Mouse (Mus musculus): ENCODE measurements at regions not wholly inside any gene's neighbourhood (a gene's known extent, or its start where the extent isn't known, plus 50 kb on each side); places are given as distances from the start of the nearest gene placed in this dataset.
"Not testable (repeated sequence)": the region's sequence is repeated elsewhere in the genome, so short reads cannot be mapped to it uniquely, and the experiment has no call there.

DNA sequence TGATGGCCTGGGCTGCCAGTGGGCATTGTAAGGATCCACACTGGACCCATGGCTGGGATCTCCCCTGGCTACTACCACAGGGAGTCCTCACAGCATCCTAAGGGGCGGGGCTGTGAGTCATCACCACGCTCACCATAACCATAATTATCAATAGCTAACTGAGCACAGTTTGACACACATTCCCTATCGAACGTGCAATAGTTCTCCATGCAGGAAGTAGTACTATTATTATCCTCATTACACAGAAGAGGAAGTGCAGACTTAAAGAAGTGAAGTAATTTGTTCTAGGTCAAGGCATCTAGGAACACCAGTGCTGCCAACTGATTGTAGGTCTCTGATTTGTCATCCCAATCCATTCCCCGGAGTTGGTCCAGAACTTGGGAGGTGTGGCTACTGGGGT lies 84.1 kb upstream of the Trim2 start:
- no peak for DNase-seq (ENCODE audit: extremely low spot score in 1 of 2, low spot score in 2 of 2)
- intact Hi-C loops (cut with DNase I): no loop called here

DNA sequence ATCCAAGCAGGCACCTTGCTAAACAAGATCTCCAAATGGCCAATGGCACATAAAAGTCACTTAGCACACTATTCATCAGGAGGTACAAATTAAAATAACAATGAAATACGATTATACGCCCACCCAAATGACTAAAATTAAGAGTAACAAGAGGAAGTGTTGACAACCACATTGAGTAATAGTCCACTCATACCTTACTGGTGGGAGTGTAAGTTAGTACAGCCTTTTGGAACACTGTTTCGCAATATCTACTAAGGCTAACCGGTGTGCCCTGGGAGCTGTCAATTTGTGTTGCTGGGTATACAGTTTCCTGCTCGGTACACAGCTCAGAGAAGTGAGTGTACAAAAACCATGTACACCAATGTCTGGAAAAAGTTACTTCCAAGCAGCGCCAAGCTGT lies 81.8 kb upstream of the Trim2 start:
- DNase-seq (ENCODE audit: extremely low spot score in 1 of 2, low spot score in 2 of 2): no peak
- intact Hi-C loops (cut with DNase I): no loop called here

DNA sequence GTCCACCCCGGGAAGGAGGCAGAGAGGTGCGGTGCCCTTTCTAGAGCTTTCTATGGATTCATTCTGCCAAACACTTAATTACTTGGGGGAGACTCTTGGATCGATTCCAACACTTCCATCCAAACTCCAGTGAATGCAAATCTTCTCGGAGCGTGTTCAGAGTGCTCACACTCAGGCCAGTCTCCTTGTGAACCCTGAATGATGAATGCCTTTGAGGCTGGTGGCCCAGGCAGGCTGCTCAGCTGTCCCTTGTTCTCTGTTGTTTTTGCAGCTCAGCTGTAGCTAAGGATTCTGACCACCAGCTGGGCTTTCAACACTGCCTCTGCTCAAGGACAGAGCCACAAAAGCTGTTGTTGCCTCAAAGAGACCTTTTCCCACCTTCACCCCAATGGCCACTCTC lies 79.0 kb upstream of the Trim2 start:
- intact Hi-C loops (cut with DNase I): no loop called here
- peak in 1 of 2 experiments; percentile 32 for DNase-seq (ENCODE audit: extremely low spot score in 1 of 2, low spot score in 2 of 2)

DNA sequence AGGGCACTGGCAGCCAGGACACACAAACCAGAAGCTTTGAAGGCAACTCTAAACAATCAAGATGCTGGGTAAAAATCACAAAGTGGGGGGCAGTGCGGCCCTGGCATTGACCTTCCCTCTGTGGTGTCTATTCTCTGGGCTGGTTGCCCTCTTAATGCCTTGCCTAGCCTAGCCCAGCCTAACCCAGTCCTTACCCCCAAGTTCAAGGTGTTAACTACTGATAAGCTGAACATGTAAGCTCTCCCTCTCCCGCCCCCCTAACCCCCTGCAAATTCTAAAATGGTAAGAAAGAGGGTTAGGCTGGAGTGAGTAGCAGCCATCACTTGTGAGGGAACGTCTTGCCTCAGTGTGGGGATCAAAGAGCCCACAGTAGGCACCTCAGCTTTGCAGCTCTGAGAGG lies 76.9 kb upstream of the Trim2 start:
- DNase-seq (ENCODE audit: extremely low spot score in 1 of 2, low spot score in 2 of 2): no peak
- intact Hi-C loops (cut with DNase I): no loop called here

DNA sequence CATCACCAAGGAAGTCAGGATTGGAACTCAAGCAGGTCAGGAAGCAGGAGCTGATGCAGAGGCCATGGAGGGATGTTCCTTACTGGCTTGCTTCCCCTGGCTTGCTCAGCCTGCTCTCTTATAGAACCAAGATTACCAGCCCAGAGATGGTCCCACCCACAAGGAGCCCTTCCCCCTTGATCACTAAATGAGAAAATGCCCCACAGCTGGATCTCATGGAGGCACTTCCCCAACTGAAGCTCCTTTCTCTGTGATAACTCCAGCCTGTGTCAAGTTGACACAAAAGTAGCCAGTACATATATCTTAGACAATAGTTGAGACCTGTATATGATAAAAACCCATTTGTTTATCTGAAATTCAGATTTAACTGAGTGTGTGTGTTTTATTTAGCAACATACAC lies 76.4 kb upstream of the Trim2 start:
- DNase-seq (ENCODE audit: extremely low spot score in 1 of 2, low spot score in 2 of 2); intact Hi-C loops (cut with DNase I): not testable (repeated sequence)

DNA sequence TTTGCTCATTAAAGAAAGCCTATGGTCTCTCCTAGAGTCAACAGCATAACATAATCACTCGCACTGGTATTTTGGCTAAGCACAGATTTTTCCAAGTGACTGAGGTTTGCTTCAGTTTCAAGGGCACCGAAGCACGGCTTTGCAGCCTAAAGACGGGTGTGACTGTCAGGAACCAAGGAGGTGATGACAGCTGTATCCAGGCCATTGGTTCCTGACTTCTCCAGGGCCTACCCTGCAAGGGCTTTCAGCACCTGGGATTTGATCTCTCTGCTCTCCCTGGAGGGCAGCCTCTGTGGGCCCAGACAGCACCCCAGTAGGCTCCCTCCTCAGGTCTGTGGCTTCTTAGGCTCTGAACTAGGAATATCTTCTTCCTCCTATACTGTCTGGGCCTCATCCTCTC lies 75.3 kb upstream of the Trim2 start:
- DNase-seq (ENCODE audit: extremely low spot score in 1 of 2, low spot score in 2 of 2): no peak
- intact Hi-C loops (cut with DNase I): no loop called here

DNA sequence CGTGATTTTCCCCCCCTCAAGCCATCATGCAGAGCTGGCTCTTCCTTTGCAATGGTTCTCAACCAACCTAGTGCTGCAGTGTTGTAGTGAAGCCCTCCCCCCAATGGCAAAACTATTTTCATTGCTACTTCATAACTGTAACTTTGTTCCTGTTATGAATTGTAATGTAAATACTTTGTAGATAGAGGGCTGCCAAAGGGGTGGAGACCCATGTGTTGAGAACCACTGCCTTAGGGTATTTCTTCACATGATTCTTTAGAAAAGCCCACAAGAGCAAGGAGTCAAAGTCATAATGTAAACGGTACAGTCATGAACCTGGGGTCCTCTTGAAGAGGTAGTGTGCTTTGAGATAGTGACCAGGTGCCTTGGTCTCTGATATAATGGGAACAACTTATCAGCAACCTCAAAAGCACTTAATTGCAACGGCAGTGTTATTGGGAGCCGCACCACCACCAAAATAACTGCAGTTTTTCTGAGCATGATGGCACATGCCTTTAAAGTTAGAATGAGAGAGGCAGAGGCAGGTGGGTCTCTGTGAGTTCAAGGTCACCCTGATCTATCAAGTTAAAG lies 72.4 kb upstream of the Trim2 start:
- intact Hi-C loops (cut with DNase I): no loop called here
- DNase-seq (ENCODE audit: extremely low spot score in 1 of 2, low spot score in 2 of 2): no peak

DNA sequence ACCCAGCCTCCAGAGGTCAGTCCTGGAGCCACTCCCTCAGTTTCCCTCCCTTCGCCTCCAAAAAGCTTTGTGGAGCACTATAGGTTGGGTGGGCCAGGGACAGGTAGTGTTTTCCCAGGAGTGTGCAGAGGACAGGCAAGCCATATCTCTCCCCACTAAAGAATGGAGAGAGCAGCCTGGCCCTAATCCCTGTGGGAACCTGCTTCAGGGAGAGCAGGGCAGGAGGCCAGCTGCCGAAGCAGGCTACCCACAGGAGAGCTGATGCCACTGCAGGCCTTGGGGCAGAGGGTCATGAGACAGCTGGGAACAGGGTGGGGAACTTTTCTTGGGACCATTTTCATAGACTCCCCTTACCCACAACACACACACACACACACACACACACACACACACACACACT lies 69.8 kb upstream of the Trim2 start:
- intact Hi-C loops (cut with DNase I): no loop called here
- DNase-seq (ENCODE audit: extremely low spot score in 1 of 2, low spot score in 2 of 2): no peak

DNA sequence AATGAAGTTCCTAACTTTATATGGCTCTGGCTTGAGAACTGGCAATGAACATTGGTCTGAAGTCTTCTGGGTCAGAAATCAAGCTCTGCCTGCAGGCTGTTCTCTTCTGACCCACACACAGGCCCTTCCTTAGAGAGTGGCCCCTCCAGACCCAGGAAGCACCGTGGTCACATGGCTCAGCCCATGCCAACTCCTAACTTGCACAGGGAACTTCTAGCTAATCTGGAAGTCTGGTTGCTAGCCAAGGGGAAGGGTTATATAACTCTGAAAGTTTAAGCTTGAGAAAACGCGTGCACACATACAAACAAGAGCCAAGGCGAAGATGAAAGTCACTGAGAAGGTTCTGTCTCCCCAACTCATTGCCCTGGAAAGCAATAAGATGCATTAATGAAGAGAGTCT lies 69.2 kb upstream of the Trim2 start:
- DNase-seq (ENCODE audit: extremely low spot score in 1 of 2, low spot score in 2 of 2): no peak
- intact Hi-C loops (cut with DNase I): no loop called here

DNA sequence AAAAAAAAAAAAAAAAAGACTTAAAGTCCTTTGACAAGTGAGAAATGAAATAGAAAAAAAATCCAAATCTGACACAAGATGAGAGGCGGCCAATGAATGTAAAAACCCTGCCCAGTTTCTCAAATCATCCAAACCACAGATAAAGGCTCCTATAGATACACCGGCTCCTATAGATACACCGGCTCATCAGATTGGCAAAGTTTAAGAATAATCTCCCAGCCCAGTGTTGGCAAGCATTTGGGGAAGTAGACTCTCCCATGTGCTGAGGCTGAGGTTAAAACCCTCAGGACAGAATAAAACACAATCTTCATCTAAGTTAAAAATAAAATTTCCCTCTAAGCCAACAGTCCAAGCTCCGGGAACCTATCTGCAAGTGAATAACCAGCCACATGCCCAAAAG lies 65.2 kb upstream of the Trim2 start:
- intact Hi-C loops (cut with DNase I): no loop called here
- DNase-seq (ENCODE audit: extremely low spot score in 1 of 2, low spot score in 2 of 2): no peak

DNA sequence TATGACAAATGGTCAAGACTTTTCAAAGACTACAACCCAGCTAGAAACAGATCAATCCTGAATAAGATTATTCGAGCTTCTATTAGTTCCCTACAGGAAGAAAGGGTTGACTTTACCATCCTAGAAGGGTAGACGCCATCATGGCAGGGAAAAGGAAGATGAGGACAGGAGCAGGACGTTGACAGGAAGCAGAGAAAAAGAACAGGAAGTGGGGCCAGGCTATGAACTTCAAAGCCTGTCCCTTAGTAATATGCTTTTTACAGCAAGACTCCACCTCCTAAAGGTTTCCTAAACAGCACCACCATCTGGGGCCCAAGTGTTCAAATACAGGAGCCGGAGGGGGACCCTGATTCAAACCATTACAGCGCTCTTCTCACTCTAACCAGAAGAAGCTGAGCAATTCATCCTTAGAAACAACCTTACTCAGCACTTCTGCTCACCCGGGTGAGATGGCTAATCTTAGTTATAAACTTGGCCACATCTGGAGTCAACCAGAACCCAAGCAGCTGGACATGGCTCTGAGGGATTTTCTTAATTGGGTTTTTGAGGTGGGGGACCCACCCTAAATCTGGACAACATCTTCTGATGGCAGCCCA lies 60.6 kb upstream of the Trim2 start:
- DNase-seq (ENCODE audit: extremely low spot score in 1 of 2, low spot score in 2 of 2): no peak
- intact Hi-C loops (cut with DNase I): no loop called here

DNA sequence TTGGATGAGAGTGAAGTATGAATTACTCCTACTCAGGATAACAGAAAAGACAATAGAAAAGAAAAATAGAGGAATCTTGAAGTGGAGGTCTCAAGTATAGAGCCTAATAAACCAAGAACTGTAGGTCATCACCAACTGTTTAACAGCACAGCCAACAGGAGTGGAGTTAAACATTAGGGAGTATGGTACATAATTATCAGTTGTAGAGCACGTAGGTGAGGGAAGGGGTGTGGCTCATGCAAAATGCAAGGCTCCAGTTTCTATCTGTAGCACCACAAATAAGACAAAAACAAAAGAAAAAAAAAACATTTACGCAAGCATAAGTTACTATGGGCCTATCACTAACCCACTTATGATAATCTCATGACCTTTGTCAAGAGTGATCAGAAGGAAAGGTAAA lies 52.0 kb upstream of the Trim2 start:
- intact Hi-C loops (cut with DNase I): no loop called here
- no peak for DNase-seq (ENCODE audit: extremely low spot score in 1 of 2, low spot score in 2 of 2)

DNA sequence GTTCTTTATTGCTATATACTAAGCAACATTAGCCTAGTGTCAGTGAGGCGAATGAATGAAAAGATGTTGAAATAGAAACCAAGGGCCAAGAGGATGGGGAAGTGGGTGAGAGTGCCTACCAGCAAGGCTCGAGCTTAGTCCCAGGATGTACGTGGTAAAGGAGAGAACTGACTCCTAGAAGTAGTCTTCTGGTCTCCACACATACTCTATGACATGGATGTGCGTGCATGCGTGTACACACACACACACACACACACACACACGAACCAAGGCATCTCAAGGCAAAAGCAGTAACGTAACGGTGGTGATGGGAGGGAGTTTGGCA lies 50.0 kb upstream of the Trim2 start:
- intact Hi-C loops (cut with DNase I): no loop called here

More for the DNA sequence above, 50.0 kb upstream of the Trim2 start:
- no peak for DNase-seq (ENCODE audit: extremely low spot score in 1 of 2, low spot score in 2 of 2)
